Mouse (Mus musculus): ENCODE measurements at regions not wholly inside any gene's neighbourhood (a gene's known extent, or its start where the extent isn't known, plus 50 kb on each side); places are given as distances from the start of the nearest gene placed in this dataset.

DNA sequence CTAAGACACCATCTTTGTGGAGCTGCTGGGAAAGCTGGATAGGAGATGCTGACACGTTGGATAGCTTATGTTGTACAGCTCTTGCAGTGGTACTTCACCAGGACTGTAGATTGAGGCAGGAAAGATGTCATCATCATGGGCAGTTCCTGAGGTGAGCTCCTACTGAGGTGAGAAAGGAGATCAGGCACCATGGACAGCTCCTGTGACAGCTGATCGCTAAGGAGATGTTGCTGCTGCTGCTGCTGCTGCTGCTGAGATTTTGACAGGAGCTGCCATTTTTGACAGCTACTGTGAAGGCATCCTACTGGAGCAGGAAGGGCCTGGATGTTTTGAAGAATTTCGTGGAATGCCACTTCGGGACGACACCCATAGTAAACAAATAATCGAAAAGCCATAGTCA is 152.6 kb downstream of the Adam29 start:
- Histone ChIP-seq H3K27ac (no peak overlapping the region), H3K27me3 (ENCODE audit: low read depth, poor library complexity, severe bottlenecking) (no peaks in the 10 kb centered on the region), H3K4me3 (no peak overlapping the region), H3K4me1 (no peaks in the 10 kb centered on the region), H3K36me3 (no peaks in the 10 kb centered on the region), H3K9me3 (replicated peaks) (no peaks in the 10 kb centered on the region)
- 66% methylated on average over 6 of the region's 6 CpGs for WGBS
- DNase-seq (ENCODE audit: low spot score): peak; percentile 54

DNA sequence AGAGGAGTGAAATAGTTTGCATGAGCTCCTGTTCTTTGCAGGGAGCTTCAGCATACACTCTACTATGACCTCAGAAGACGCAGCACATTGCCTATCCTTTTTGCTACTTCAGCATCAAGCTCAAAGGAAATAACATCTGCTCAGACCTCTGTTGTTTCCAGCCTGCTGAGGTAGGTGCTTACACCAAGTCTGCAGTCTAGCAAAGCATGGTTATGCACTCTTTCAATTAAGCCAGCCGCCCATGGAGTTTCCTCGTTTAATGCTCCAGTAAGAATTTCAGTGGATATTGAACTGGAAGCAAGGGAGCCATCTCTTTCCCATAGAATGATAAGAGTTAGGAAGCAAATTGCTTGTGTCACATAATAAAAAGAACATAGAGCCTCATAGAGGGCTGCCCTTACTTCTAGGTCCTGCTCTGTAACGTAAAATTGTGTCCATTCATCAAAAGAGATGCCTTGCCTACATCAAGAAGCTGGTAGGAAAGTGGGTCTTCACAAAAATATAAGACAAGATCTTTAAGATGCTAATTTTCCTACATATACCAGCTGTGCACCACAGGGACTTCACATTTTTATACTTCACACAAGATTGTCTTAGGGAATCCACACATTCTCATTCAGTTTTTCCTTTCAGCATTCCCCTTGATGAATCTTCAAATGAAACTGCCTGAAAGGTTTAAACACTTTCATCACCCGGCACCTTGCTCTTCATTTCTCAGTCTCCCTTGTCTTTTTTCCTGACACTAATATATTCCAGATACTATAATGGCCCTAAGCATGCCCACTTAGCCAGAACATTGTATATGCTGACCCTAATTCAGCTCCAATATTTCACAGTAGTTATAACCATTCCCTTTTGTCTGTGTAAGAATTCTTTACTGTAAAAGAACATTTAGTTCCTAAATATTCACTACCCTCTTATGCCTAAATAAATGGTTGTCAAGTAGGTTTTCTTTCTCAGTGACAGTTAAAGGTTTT is 182.2 kb downstream of the Adam29 start:
- Histone ChIP-seq H3K4me1 (no peaks in the 10 kb centered on the region), H3K36me3 (no peaks in the 10 kb centered on the region), H3K27ac (no peak overlapping the region), H3K27me3 (ENCODE audit: low read depth, poor library complexity, severe bottlenecking) (no peaks in the 10 kb centered on the region), H3K4me3 (no peak overlapping the region), H3K9me3 (replicated peaks) (no peaks in the 10 kb centered on the region)
- DNase-seq (ENCODE audit: low spot score): no peak
- WGBS: 79% methylated on average over 5 of the region's 5 CpGs

DNA sequence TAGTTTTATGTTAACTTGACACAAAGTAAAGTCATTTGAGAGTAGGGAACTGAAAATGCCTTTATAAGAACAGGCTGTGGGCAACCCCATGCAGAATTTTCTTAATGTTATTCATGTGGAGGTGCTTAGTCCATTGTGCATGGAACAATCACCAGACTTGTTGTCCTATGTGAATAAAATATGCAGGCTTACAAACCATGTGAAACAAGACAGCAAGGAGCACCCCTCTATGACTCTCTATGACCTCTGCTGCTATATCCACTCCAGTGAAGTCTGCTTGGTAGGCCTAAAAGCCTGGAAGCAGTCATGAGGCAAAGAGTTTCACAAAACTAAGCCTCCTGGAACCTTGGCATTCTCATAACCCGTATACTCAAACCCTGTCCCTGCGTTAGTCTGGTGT is 215.0 kb downstream of the Adam29 start:
- H3K27me3 ChIP-seq (ENCODE audit: low read depth, poor library complexity, severe bottlenecking): no peaks in the 10 kb centered on the region
- no peak overlapping the region for H3K4me3 ChIP-seq
- no peaks in the 10 kb centered on the region for H3K4me1 ChIP-seq
- no peaks in the 10 kb centered on the region for H3K36me3 ChIP-seq
- DNase-seq (ENCODE audit: low spot score): no peak
- WGBS: 93% methylated on average over 2 of the region's 2 CpGs
- H3K9me3 ChIP-seq (replicated peaks): no peaks in the 10 kb centered on the region
- no peak overlapping the region for H3K27ac ChIP-seq

GRCm38 (mm10) chr8:55680436-55680835 is 226.3 kb downstream of the Adam29 start:
- no peak overlapping the region for H3K27ac ChIP-seq
- H3K27me3 ChIP-seq (ENCODE audit: low read depth, poor library complexity, severe bottlenecking): no peaks in the 10 kb centered on the region
- no peaks in the 10 kb centered on the region for H3K36me3 ChIP-seq
- H3K9me3 ChIP-seq (replicated peaks): no peaks in the 10 kb centered on the region
- no peak for DNase-seq (ENCODE audit: low spot score)
- 96% methylated on average over 1 of the region's 1 CpGs for WGBS
- H3K4me1 ChIP-seq: no peaks in the 10 kb centered on the region
- H3K4me3 ChIP-seq: no peak overlapping the region

DNA sequence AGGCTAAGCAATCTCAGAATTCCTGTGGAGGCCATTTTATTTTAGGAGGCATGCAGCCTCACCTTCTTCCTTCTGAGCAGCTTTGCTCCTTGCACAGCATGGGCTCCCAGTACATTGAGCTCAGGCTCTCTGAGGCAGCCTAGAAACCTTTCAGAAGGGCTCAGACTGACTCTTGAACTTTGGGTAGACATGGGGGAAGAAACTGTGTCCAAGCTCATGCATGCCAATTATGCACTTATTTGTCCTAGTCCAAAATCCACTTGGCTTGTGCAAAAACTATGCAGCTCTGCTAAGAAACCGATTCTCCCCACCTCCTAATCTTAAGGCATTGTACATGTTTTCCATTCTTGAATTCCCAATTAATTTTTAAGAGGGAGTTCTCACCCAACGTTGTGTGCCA is 268.0 kb downstream of the Adam29 start:
- no peaks in the 10 kb centered on the region for H3K9me3 ChIP-seq (replicated peaks)
- no peak for DNase-seq (ENCODE audit: low spot score)
- WGBS: 78% methylated on average over 2 of the region's 2 CpGs
- no peak overlapping the region for H3K27ac ChIP-seq
- no peaks in the 10 kb centered on the region for H3K27me3 ChIP-seq (ENCODE audit: low read depth, poor library complexity, severe bottlenecking)
- H3K4me3 ChIP-seq: no peak overlapping the region
- no peaks in the 10 kb centered on the region for H3K4me1 ChIP-seq
- no peaks in the 10 kb centered on the region for H3K36me3 ChIP-seq

DNA sequence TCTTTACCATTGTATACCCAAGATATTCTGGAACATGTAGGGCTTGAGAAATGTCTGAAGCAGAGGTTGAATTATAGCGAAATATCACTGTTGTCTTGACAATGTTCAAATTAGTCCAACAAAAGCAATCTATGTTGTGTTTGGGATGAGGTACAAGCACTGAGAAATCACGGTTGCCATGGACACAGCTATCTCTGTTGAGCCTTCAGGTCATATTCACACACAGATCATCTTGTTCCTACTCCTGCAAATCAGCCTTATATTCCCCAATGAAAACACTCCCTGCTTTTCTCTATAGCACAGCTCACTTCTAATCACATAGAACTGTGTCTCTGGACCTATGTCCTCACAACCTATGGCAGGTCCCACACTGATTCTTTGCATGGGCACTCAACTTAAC is 284.3 kb downstream of the Adam29 start:
- DNase-seq (ENCODE audit: low spot score): no peak
- Histone ChIP-seq H3K9me3 (replicated peaks) (no peaks in the 10 kb centered on the region), H3K4me1 (no peaks in the 10 kb centered on the region), H3K27me3 (ENCODE audit: low read depth, poor library complexity, severe bottlenecking) (no peaks in the 10 kb centered on the region), H3K36me3 (no peaks in the 10 kb centered on the region), H3K4me3 (no peak overlapping the region), H3K27ac (no peak overlapping the region)
- 81% methylated on average over 2 of the region's 2 CpGs for WGBS
